Mouse (Mus musculus) cerebellum, postnatal 4 days (tissue): ENCODE measurements around the gene Samd10.

Experiments used
- DNase-seq, 2 experiments: peaks; one replicate each; pipeline ENCODE4 v3.0.0; 2022; ENCODE audit warnings: low spot score in 2 of 2, mixed read lengths in 1 of 2

Gene Samd10

DNA sequence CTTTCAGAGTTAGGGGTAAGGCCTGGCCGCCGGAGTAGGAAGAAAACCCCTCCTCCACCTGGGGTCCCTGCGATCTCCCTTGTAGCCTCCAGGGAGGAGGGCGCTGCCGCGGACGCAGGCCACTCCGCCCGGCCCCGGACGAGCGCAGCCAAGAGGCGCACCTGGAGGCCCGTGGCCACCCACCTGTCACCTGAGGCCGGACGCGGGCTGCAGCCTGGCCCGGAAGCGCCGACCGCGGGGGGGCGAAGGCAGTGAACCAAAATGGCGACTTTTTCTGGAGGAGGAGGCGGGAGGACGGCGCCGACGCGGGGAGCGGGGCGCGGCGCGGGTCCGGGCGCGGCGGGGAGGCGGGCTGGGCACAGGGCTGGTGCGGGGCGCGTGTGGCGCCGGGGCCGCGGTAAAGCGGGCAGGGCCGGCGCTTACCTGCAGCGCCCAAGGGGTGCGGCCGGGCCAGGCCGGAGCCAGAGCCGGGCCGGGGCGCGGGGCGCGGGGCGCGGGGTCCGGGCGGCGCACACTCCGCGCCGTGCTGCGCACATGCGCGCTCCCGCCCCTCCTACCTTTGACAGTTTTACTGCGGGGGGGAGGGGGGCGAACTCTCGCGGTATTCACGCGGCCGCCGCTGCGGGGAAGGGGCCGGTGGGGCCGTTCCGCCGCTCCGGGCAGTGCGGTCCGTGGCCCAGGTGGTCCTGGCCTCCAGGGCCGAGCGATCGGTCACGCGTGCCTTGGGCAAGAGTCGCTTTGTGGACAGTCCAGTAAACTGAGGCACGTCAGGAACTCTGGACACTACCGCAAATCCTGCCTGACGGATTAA, 6.6 kb downstream of the Samd10 start, which contains the start of gene Zfp512b:
Gene Zfp512b (minus strand): TSS at position 573 of the 811 bp plus-strand sequence.
- DNase-seq: peak in 1 of 2 experiments; percentile 78

DNA sequence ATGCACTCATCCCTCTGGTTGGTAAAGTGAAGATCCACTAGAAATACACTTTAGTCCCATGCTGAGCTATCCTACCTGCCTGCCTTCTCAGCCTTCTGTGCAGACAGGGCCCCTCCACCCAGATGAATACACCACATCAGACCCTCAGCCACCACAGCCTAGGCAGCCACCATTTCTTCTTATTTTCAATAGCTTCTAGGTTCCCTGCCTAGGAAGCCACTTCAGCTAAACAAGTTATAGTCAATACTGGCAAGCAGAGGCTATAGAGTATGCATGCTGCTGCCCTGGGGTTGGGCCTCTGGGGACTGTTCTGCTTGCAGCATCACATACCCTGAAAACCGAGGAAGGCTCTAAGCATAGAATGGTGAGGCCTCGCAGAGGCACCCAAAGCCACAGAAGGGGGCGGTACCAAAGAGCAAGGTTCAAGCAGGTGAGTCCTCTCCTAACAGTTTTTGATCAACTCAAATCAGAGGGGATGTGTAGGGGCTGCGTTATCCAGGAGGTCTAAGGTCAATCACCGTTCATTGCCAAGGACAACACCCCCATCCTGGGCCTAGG, 7.4 kb downstream of the Samd10 start, which contains the start of gene Prpf6:
Gene Prpf6 (plus strand): TSS at position 341 of the 558 bp plus-strand sequence.
- DNase-seq: no peak

DNA sequence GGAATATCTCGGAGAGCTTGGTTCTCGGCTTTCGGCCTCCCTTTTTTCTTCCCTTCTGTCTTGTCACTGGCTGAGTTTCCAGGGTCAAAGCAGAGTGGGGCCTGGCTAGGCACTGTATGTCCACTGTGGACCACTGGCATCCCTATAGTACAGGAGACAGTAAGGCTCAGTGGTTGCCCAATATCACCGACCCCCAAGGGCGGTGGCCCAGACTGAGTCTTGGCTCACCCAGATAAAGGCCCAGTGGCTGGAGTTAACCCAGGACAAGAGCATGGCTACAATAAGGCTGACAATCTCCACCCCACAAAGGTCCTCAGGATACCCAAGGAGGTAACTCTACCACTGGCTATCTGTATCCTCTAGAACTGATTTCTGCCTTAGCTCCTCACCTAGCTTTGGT, 8.5 kb downstream of the Samd10 start:
- no peak for DNase-seq

DNA sequence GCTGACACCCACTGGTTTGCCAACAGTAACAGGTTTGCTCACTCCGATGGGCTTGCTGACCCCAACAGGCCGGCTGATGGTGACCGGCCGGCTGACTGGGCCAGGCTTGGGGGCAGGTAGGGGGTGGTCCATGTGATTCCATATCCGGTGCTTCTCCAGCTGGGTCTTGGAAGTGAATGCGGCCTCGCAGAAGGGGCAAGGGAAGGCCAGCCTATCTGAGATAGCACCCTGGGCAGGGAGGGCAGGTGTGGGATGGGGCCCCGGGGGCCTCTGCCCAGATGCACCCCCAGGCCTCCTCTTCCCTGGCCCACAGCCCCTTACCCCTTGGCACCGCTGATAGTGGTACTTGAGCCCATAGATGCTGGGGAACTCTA, 9.3 kb downstream of the Samd10 start:
- no peak for DNase-seq

DNA sequence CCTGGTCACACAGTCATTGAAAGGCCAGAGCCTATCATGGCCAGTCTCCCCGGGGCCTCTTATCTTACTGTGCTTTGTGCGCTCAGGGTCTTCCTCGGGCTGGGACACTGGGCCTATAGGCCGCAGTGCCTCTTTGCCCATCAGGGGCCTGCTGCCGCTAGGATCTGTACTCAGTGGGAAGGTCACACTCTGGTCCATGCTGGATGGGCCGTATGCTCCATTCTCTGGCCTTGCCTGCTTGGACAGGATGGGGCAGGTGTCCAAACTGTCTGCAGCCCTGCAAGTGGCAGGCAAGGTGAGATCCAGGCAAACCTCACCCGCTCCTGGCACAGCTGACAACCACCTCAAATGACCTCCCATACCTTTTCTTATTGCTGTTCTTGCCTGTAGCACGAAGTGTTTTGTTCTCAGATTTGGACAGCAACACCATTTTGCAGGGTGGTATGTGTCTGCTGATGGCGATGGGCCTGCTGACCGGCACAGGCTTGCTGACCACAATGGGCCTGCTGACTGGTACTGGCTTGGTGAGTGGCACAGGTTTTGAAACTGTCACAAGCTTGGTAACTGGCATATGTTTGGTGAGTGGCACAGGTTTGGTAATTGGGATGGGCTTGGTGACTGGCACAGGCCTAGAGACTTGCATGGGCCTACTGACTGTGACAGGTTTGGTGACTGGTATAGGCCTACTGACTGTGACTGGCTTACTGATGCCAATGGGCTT, 9.8 kb downstream of the Samd10 start:
- DNase-seq: no peak

DNA sequence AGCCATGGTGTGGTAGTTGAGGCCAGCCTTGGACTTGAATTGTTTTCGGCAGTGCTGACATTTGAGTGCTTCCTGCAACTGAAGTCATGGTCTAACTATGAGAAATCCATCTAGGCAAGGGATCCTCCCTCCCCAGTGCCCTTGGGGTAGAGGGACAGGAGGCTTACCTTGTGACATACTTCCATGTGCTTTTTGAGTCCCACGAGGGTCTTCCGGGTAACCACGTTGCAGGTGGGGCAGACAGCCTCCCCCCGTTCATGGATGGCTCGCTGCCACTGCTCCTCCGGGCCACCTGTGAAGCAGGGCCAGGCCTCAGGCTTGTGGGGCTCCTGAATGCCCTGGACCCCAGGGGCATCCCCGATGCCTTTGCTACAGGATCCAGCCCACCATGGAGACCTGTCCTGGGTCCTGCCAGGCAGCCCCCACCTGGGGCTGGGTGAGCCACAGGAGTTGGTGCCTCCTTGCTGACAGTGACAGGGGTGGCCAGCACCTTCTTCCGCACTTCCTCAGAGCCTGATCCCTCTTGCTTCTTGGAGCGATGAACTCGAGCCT, 10.7 kb downstream of the Samd10 start:
- DNase-seq: no peak

DNA sequence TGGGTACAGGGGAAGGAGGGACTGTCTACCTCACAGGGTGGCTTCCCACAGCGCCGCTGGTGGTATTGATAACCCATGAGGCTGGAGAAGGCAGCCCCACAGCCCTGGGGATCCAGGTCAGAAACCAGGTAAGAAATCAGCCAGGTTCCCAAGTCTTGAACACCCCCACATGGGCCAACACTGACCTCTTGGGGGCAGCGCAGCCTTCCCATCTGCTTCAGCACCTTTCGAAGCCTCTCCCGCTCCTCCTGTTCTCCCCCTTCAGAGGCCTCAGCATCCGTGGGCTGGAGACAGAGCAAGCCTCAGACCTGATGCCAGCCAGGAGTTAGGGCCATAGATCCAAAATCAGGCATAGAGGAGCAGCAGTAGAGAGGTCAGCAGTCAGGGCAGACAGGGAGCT, 11.2 kb downstream of the Samd10 start:
- DNase-seq: no peak

DNA sequence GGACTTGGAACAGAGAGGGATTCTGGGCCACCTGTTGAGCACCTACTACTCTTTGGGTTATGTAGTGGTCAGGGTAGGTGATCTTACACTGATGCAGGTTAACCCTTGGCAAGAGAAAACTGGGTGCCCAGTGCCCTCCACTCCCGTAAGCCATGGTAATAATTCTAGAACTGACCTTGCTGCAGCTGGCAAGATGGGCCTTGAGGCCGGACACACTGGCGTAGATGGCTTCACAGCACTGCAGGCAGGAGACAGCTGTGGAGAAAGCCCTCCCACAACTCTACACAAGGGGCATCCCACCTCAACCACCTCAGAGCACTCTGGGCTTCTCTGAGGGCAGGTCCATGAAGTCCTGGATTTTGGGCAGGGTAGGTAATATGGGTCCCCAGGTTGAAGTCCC, 12.9 kb downstream of the Samd10 start:
- no peak for DNase-seq

DNA sequence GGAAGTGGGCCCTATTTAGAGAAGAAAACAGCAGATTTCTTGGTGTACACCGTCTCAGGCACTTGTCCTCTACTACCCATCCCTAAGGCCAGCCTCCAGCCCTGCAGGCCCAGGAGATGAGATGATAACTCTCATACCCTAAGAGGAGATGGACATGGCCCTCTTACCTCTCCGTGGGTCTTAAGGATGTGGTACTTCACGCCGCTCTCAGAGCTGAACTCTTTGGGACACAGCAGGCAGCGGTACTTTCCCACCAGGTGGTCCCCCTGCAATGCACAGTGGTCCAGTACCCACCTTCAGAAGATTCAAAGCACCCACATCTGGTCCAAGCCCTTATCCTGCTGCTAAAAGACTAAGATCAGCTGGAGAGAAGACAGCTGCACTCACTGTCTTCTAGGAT, 13.5 kb downstream of the Samd10 start:
- DNase-seq: no peak

DNA sequence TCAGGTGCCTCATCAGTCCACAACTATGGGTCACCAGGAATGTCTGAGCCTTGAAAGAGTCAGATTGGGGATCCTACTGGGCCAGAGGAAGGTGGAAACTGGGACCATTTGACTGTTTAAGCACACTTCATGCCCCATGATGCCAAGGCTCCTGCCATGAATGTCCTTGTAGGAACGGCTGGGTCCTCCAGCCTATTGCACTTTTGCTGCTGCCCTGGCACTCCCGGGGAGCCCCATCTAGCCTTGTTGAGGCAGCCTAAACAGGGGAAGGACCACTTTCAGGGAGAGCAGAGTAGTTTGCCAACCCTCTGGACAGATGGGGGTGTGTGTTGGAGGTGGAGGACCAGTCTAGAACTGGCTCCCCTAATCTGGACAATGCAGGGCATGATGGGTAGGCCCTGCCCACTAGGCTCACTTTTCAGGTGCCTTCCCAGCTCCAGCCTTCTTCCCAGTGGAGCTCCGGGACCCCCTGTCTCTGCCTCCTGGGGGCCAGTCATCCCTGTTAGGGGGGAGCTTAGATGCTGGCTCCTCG, 14.5 kb downstream of the Samd10 start, which contains the start of gene Uckl1:
Gene Uckl1 (minus strand): TSS at position 482 of the 532 bp plus-strand sequence.
- DNase-seq: no peak

DNA sequence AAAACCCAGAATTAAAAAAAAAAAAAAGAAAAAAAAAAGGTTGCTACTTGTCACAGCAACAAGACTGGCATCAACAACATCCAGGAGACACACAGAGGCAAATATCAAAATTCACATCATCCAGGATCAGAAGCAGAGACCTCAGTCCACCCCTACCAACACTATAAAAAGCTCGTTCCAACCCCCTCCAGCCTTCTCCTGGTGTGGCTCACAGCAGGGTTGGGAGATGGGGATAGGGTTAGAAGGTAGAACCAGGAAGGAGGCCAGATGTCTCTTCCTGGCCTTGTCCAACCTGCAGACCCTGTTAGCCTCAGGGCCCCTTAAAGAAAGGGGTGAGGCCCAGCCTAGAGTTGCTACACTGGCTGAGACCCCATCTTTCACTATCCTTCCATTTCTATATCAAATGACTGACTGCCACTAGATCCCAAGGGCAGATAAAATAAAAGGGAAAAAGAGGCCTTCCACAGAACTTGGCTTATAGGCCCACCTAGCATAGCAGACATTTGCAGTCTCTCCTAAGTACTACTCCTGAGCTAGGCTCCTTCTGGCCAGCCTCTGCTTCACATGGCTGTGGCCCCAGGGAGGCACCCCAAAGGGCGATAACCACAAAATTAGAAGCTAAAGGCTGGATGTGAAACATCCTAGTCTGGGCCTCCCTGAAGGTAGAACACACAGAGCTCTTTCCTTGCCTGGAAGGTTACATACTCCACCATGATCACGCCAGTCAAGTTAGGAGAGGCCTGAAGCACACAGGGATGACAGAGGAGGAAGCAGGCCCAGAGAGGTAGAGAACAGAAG, 15.4 kb downstream of the Samd10 start:
- DNase-seq: no peak

DNA sequence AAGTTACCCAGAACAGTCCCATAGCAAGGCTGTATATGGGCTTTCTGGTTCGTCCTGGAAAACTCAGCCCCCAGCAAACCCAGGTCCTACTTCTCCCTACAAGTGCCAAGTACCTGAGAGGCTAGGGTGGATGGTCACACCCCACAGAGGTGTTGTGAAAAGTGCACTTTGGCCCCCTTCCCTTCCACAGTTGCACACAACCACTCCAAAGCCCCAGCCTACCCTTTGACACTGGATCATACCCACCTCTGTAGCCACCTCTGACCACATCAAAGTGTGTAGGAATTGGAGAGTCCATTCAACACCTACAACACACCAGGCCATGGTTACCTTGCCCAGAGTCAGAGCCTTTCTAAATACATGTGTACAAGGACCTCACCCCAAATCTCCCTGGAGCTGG, 16.1 kb downstream of the Samd10 start:
- no peak for DNase-seq

DNA sequence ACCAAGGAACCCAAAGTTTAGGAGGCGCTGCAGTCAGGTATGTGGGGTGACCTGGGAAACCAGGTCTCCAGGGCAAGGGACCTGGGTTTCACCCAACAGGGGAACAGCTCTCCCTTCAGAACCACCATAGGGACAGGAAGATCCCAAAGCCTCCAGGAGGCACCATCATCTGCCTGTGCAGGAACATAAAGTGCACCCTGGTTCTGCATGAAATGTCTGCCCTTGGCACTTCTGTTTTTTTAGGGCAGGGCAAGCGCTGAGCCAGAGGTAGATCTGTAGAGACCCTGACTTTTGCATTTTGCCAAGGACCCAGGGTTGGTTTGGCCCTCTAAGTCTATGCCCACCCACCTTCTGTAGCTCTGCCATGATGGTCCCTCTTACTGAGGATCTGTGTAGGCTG, 16.7 kb downstream of the Samd10 start:
- no peak for DNase-seq

DNA sequence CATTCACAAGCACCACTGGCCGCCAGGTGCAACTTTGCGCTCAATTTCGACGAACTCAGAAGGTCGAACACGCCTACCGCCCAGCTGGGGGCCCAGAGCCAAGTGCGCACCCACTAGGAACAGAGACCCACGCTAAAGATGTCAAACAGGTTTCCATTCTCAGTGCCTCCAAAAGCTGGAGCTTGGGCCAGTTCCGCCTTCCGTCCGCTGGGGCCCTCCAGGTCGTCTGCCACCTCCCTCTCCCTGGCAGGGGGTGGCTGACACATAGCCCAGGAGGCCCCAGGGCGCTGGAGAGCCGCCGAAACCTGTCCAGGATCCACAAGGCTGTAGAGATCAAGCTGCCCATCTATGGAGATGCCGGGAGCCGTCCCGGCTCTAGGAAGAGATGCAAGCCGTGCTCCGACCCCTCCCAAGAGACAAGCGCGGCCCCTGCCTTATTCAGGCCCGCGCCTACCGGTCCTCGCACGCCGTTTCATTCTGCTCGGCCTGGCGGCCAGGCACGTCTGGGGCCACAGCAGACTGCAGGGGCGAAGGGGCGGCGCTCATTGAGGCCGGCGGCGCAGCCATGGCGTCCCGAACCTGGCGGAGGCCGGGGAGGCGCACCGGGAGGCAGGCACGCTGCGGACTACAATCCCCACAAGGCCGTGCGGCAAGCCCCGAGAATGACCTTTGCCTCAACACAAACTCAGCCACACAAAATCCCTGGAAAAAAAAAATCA, 17.5 kb downstream of the Samd10 start:
- peak; percentile 67 to 80 for DNase-seq

DNA sequence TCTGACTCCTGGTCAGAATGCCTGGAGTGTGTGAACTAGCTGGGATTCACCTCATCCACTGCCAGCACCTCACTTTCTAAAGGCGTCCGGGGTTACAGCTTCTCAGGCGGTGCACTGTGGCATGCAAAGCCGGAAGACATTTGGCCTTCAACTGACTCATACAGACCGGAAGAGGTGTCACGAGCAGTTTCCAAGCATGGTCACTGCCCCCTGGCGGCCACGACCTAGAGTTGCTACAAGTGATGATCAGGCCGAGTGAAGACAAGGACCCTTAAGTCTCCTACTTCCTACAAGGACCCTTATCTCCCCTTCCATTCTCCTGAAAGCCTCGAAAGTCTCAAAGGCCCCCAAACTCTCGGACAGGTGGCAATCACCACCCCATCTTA, 18.0 kb downstream of the Samd10 start:
- peak; percentile 67 to 78 for DNase-seq

DNA sequence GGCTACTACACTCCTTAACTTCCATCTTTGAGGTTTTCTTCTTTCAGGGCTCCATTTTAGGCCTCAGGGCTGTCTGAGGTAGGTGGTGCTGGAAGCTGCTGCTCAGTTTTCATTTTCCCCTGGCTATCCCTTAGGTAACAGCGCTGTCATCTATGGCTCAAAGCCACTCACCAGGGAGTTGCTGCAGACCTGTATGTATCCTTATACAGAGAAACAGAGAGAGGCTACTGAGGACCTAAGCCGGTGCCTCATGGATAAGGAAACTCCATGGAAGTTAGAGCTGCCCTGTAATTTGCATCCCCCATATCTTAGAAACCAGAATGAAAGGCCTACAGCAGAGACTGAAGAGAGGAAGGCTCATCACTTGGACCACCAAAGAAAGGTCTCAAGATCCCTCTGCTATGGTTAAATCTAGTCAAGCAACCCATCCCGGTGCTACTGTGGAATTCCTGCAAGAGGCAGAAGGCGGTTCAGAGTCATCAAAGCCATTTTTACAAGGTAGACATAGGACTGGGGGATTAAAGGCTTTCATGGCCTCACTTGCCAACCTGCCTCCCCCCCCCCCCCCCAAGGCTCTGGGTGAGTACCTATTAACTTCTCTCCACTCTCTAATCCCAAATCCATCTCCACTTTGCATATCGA, 18.8 kb downstream of the Samd10 start:
- peak in 1 of 2 experiments; percentile 18 for DNase-seq

DNA sequence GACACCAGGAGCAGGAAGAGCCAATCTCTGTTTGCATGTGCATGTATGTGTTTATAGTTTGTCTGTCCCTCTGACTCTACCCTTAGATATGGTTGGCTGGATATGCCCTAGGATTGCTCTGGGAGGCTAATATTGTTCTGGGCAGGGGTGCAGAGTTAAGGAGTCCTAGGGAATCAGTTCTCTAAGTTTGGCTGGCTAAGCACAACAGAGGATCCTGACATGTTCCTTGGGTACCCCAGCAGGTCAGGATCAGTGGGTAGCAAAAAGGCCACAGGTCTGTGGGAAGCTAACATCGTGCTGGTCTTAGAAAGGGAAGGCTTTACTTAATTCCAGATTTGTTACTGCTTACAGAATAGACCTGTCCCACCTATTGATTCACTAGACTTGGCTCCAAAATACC, 19.3 kb downstream of the Samd10 start:
- DNase-seq: no peak

DNA sequence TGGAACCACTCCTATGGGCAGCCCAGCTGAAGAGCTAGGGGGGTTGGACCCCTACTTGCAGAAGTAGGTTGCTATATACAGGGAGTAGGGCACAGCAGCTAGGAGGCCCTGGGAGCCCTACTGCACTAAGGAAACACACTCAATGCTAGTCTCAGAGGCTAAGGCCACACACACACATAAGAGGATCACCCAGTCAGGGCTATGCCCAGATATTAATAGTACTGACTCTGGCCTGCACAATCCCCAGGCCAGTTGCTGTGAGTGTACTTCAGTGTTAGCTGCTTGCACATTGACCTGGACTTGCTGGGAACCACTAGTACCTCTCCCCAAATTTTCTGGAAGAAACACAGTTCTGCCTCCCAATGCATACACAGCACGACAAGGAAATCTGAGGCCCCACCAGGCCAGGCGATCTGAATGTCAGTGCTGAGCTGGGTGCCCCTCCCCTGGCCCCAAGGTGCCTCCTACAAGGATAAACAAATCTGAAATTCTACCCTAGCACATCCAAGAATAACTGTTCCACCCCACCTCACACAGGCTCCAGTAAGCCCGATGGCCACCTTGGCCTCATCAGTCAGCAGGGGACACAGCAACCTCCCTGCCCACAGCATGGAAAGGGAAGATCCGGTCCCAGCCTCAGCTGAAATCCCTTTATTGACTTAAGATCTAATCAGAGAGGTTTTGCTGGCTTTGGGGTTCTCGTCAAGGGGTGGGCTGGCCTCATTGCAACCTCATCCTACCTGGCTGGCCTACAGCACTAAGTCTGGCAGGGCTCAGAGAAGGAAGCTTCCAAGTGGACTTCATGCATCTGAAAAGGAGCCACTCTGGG, 20.0 kb downstream of the Samd10 start:
- DNase-seq: no peak

DNA sequence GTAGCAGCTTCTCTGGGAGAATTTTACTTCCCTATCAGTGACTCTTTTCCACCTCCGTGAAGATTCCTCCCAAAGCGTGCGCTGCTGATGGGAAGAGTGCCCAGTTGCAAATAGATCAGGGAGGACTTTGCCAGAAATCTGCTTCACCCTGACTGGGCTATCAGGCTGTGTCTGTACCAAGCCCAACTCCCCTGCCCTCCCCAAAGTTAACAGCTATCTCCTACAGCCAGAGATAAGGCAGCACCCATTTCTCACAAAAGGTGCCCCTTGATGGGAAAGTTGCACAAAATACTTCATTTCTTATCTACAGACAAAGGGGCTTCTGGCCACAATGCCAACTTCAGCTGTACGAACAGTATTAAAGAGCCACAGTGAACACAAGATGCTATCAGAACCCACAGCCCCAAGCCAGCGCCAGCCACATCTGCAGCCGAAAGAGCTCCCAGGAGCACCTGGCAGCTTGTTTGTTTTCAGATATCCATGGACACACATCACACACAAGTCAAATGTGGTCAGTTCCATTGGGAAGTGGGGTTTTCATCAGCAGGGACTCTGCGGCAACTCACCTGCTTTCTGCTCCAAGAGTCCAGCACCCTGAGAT, 20.9 kb downstream of the Samd10 start:
- no peak for DNase-seq
